Mouse (Mus musculus) kidney, adult 2 months (tissue): ENCODE data around the gene Syce2. TPM values are rescaled to one million over a fixed set of nuclear protein-coding genes. Genes with fewer than 3 reads are reported as not detected.

Experiments used
- DNase-seq: peaks from one replicate; pipeline ENCODE4 v3.0.0; 2021
- H3K27ac ChIP-seq: fragments of 200-500 bp; 2 replicates; pipeline ENCODE4 v1.5.1; 2012; ENCODE audit warnings: low read depth, low read length, control low read depth, inconsistent platforms; ENCODE audit not compliant: insufficient read depth
- H3K27me3 ChIP-seq: fragments of 200-500 bp; replicated peaks from 2 replicates; pipeline ENCODE4 v1.6.1; 2012; ENCODE audit warnings: mild to moderate bottlenecking, moderate library complexity, low read length, inconsistent platforms; ENCODE audit not compliant: control insufficient read depth, insufficient read depth
- H3K36me3 ChIP-seq: fragments of 200-500 bp; 2 replicates; pipeline ENCODE4 v1.6.1; 2012; ENCODE audit warnings: mild to moderate bottlenecking, moderate library complexity, low read length, inconsistent platforms; ENCODE audit not compliant: control insufficient read depth, insufficient read depth
- H3K4me1 ChIP-seq: fragments of 200-500 bp; 2 replicates; pipeline ENCODE4 v1.6.1; 2011; ENCODE audit warnings: low read length; ENCODE audit not compliant: control insufficient read depth, insufficient read depth
- H3K4me3 ChIP-seq: fragments of 200-500 bp; 2 replicates; pipeline ENCODE4 v1.5.1; 2011; ENCODE audit warnings: mild to moderate bottlenecking, low read depth, low read length, control low read depth; ENCODE audit not compliant: insufficient read depth
- CTCF ChIP-seq: fragments of 200-500 bp; conservative IDR thresholded peaks from 2 replicates; pipeline ENCODE4 v1.5.1; 2011; ENCODE audit warnings: low read depth, mild to moderate bottlenecking, control low read depth, low read length, moderate library complexity, mixed read lengths; ENCODE audit not compliant: insufficient read depth, insufficient read length
- POLR2A ChIP-seq: fragments of 200-500 bp; IDR thresholded peaks from one replicate; pipeline ENCODE4 v1.6.1; 2011; ENCODE audit warnings: low read depth, low read length, control low read depth
- WGBS: fragments of 180-500 bp; shearing (Covaris S2); methylation state at CpG from one replicate; pipeline ENCODE4 v1.1.7; 2018; 5-methylcytosine and 5-hydroxymethylcytosine counted together
- polyA plus RNA-seq: library from polyadenylated mRNA; depleted of rRNA; stranded (reverse); fragments of >200 nt; gene quantifications from 2 replicates; pipeline ENCODE4 v1.2.3, GENCODE M21; 2012

The Syce2 gene
- polyA plus RNA-seq, 1 experiment, result 1.7 TPM

DNA sequence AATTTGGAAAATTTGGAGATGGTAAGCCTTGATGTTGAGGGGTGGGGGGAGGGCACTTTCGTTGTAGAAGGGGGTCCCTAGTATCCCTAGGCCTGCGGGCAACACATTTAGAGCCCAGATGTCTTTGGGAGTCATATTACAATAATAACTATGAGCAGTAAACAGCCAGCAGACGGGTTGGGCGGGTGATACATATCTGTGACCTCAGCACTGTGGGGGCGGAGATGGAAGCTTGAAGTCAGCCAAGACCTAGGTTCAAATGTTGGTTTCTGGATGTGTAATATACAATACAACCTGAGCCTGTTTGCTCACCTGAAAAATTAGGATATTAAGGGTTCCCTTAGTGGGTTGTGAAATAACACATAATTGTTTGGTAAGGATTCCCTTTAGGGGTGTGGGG lies 38.0 kb downstream of the Syce2 start:
- no peak for DNase-seq
- TF ChIP-seq CTCF (no peak), POLR2A (no peak)
- Histone ChIP-seq H3K36me3 (no peaks in the 10 kb centered on the region), H3K4me3 (no peak overlapping the region), H3K27ac (no peak overlapping the region), H3K27me3 (no peaks in the 10 kb centered on the region), H3K4me1 (no peaks in the 10 kb centered on the region; the same call in 1 of the 2 replicates)
- WGBS, result 83% methylated on average over 5 of the region's 5 CpGs

DNA sequence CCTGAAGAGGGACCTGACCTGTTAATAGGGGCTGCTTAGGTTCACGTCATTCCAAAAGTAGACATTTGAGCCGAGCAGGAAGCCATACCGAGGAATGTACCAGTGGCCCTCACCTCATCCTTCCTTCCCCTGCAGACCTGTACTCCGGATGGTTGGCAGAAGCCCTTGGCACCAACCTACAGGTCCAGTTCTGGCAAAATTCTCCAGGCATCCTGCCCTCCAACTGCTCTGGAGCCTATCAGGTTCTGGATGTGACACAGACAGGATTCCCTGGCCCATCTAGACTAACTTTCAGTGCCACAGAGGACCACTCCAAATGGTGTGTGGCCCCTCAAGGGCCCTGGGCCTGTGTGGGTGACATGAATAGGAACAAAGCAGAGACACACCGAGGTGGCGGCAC lies 38.6 kb downstream of the Syce2 start:
- no peak overlapping the region for H3K27ac ChIP-seq
- H3K36me3 ChIP-seq, result no peaks in the 10 kb centered on the region
- TF ChIP-seq POLR2A (no peak), CTCF (no peak)
- no peak for DNase-seq
- H3K4me3 ChIP-seq, result no peak overlapping the region
- WGBS, result 84% methylated on average over 6 of the region's 6 CpGs
- no peaks in the 10 kb centered on the region; the same call in 1 of the 2 replicates for H3K4me1 ChIP-seq
- H3K27me3 ChIP-seq, result no peaks in the 10 kb centered on the region

DNA sequence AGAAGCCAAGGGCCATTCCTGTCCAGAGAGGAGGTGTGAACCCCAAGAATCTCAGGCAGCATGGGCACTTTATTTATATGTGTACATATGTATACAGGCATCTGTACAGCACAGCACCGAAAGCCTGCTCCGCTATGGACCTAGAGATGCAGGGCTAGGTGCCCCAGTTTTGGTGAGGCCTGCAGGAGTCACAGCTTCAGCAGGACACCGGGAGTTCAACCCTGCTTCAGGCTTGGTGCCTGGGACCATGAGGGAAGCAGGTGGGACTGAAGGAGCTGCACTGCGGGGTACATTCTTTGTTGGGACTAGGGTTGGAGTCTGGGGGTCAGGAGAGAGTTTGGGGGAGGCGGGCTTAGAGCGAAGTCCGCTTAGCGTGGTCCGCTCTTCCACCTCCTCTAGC lies 39.9 kb downstream of the Syce2 start:
- DNase-seq, result no peak
- H3K27ac ChIP-seq, result no peak overlapping the region
- H3K4me3 ChIP-seq, result no peak overlapping the region
- H3K27me3 ChIP-seq, result no peaks in the 10 kb centered on the region
- no peaks in the 10 kb centered on the region; the same call in 1 of the 2 replicates for H3K4me1 ChIP-seq
- 95% methylated on average over 9 of the region's 9 CpGs for WGBS
- TF ChIP-seq POLR2A, result no peak
- no peak for TF ChIP-seq CTCF
- no peaks in the 10 kb centered on the region for H3K36me3 ChIP-seq

DNA sequence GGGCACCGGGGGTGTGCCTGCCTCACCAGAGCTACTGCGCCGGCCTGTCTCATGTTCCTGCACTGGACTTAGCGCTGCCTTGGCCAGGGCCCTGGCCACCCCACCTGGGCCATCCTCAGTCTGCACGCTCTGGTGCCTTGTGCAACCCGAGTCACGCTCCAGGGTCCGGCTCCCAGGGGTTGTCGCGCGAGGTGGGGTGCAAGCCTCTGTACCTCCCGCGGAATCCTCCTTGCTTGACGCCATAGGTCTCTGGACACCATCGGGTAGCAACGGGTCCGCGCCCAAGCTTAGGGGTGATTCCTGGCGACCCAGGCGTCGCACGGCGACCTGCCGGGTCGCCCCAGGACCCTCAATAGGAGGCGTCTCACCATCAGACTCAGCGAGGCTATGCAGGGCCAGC lies 40.5 kb downstream of the Syce2 start:
- no peak for TF ChIP-seq CTCF
- no peak for TF ChIP-seq POLR2A
- H3K4me3 ChIP-seq, result no peak overlapping the region
- 30% methylated on average over 27 of the region's 27 CpGs for WGBS

DNA sequence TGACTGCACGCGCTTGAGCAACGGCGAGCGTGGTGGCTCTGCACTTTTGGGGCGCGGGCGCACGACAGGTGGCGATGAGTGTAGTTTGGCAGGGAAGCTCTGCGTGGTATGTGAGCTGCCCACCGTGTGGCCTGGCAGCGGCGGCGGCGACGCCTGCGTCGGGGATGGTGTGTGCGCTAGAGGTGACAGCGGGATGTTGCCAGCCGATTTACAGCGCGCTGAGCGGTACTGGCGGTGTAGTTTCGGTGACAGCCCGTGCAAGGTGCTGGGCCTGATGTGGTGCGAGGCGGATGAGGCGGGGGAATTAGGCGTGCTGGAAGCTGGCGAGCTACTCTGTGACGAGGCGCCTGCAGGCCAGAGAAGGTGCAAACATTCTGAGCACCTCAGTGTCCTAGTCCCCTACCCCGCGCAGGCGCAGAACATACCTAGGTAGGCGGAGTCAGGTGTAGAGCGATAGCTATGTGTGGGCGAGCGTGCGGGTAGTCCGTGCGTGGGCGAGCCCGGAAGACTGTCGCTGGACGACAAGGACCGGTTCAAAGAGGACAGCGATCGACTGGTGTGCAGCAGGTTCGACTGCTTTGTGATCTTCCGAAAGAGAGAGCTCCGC lies 41.1 kb downstream of the Syce2 start:
- peak; percentile 84 for DNase-seq
- no peak for TF ChIP-seq CTCF
- TF ChIP-seq POLR2A, result no peak
- Histone ChIP-seq H3K4me3 (peak overlapping the region; percentile 42), H3K36me3 (no peaks in the 10 kb centered on the region), H3K27ac (no peak overlapping the region), H3K4me1 (no peaks in the 10 kb centered on the region; the same call in 1 of the 2 replicates), H3K27me3 (no peaks in the 10 kb centered on the region)
- 2% methylated on average over 55 of the region's 55 CpGs for WGBS

More for the DNA sequence above, 40.5 kb downstream of the Syce2 start:
- H3K36me3 ChIP-seq, result no peaks in the 10 kb centered on the region
- no peaks in the 10 kb centered on the region; the same call in 1 of the 2 replicates for H3K4me1 ChIP-seq
- DNase-seq, result no peak
- no peak overlapping the region for H3K27ac ChIP-seq
- no peaks in the 10 kb centered on the region for H3K27me3 ChIP-seq

DNA sequence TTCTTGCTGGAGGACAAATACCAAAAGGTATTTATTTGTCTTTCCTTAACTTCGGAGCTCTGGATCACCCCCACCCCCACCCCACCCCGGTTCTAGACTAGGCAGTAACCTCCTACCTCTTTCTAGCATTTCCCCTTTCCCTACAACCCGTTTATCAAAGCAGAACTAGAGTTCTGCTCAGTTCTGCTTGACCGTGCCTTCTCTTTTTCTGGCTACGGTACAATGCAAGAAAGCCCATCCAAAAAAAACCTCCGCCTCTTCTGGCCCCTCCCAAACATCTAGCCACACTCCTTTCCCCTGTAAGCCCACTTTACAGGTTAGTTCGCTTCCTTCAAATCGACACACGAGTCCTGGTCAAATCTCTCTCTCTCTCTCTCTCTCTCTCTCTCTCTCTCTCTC lies 41.6 kb downstream of the Syce2 start:
- WGBS, result 9% methylated on average over 9 of the region's 9 CpGs
- TF ChIP-seq CTCF (no peak), POLR2A (no peak)
- Histone ChIP-seq H3K36me3 (no peaks in the 10 kb centered on the region), H3K4me3 (peak overlapping the region; percentile 42), H3K27me3 (no peaks in the 10 kb centered on the region), H3K27ac (no peak overlapping the region), H3K4me1 (no peaks in the 10 kb centered on the region)
- no peak for DNase-seq

DNA sequence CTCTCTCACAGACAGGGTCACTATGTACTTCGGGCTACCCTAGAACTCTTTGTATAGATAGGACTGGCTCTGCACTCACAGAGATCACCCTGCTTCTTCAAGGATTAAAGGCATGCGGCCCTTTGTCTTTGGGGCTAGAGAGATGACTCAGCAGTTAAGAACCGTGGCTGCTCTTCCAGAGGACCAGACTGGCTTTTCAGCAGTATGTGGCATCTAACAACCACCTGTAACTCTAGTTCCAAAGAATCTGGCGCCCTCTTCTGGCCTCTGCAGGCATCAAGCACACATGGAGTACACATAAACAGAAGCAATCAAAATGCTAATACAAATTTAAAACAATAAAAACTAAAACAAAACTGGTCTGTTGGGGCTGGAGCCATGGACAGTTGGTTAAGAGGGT lies 42.0 kb downstream of the Syce2 start:
- DNase-seq, result peak; percentile 36
- Histone ChIP-seq H3K4me3 (no peak overlapping the region), H3K36me3 (no peaks in the 10 kb centered on the region), H3K4me1 (no peaks in the 10 kb centered on the region), H3K27me3 (no peaks in the 10 kb centered on the region), H3K27ac (no peak overlapping the region)
- WGBS, result 32% methylated on average over 4 of the region's 4 CpGs
- peak; percentile 47 for TF ChIP-seq CTCF
- TF ChIP-seq POLR2A, result no peak

DNA sequence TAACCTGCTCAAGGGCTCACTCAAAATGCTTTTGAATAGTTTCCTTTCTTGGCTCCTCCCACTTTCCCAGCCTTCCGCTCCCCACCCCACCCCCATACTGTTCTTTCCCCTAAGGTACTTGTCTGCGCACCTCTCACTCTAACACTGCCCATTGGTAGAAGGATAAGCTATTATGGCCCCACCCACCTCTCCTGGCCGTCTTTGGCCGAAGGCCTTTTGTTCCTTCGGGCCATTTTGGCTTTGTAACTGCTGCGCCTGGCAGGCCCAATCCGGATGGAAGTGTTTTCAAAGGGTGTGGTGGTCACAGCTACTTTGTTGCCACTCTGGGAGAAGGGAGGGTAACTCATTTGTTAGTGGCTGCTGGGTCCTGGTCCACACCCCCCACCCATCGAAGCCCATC lies 43.4 kb downstream of the Syce2 start:
- no peaks in the 10 kb centered on the region for H3K27me3 ChIP-seq
- no peak for DNase-seq
- no peaks in the 10 kb centered on the region for H3K4me1 ChIP-seq
- no peak overlapping the region for H3K4me3 ChIP-seq
- no peak for TF ChIP-seq POLR2A
- no peak for TF ChIP-seq CTCF
- no peaks in the 10 kb centered on the region for H3K36me3 ChIP-seq
- 81% methylated on average over 8 of the region's 8 CpGs for WGBS
- H3K27ac ChIP-seq, result no peak overlapping the region
